Mouse (Mus musculus) urinary bladder, postnatal 14 days (tissue): ENCODE results near the gene Smarcad1.

Experiments used
- DNase-seq: peaks from one replicate; pipeline ENCODE4 v3.0.0; 2021; ENCODE audit warnings: low spot score

Smarcad1 gene

DNA sequence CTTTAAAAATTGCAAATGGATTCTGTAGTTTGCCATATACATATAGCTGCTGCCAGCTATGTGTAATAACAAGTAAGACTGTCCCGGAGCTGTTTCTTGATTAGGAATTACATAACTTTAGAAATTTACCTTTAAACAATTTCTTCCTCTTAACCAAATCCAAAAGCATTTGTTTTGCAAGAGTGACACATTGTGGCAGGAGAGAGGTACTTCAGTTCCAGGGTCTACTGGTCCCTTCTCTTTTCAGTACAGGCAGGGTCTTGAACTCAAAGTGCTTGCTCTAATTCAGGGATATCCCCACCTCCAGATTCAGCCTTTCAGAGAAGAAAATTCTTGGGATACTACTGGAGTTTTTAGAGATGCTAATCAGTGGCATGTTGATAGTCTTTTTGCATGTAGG lies 36.8 kb downstream of the Smarcad1 start:
- no peak for DNase-seq

DNA sequence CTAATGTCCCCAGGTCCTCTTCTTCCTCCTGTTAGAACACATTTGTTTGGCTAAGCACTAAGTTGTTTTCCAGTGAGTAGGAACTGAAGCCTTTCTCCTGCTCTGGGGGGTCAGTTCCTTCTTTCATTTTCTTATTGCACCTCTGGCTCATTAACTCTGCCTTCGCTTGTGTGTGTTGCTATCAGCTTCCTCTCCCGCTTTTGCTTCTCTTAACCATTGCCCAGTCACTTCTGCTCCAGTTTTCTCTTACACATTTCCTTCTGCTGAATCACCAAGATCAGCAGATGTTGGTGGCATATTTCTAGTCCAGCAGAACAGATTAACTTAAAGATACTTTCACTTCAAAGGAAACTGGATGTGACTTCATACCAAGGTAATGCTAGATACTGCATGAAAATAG lies 72.5 kb downstream of the Smarcad1 start:
- DNase-seq = no peak

GRCm38 (mm10) chr6:65117540-65117939 lies 75.2 kb downstream of the Smarcad1 start:
- DNase-seq = no peak

DNA sequence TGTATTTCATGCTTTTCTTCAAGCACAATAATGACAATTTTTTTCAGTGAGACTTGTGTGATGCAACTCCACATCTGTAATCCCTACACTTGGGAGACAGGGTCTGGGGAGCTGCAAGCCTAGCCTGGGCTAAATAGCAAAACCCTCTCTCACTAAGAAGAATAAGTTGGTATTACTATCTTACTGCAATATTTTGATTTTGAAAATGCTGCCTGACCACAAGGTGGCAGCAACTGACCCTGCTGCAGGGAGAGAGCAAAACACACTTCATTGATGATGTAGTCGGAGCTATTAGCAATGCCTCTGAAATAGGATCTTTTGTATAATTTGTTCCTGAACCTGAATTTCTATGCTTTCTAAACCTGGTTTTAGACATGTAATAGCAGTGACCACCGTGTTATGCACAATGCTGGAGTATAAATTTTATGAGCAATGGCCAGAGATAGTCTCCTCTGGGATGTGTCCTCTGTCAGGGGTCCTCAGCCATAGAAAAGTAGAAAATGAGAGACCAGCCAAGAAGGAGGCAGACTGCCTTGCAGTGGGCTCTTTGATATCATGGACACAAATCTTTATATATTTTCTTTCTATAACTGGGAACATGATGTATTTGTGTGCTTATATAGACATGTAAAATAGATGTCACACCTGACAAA lies 83.8 kb downstream of the Smarcad1 start:
- DNase-seq = peak; percentile 37

GRCm38 (mm10) chr6:65132376-65132775 lies 90.0 kb downstream of the Smarcad1 start:
- DNase-seq = no peak

- no peak for DNase-seq
Observed at GRCm38 (mm10) chr6:65137802-65138201, 95.4 kb downstream of the Smarcad1 start.

- no peak for DNase-seq
Observed at GRCm38 (mm10) chr6:65138243-65138642, 95.9 kb downstream of the Smarcad1 start.

DNA sequence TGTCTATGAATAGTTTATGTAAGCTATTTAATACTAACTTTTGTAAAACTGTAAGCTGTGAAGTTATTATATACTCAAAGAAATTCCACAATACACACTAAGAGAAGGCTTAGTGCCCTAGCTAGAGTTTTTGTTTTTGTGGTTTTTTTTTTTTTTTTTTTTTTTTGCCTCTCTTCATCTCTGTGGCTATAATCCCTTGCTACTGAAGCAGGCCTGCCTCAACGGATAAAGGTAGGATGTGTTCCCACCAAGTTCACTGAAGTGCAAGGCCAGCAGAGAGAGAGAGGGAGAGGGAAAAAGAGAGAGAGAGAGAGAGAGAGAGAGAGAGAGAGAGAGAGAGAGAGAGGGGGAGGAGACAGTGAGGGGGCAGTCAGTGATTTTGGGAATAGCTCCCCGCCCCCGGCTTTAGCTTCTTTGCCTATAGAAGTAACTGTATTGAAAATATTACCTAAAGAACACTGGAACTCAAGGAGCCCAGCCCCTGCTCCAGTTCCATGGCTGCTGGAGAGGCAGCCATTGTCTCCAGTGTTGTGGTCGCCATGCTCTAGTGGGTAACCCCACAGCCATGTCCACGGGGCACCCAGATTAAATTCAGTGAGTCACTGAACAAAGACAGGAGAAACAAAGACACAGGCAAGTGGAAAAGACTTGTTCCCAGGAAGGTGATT lies 97.8 kb downstream of the Smarcad1 start:
- no peak for DNase-seq

GRCm38 (mm10) chr6:65140750-65141243 lies 98.4 kb downstream of the Smarcad1 start:
- DNase-seq = no peak

GRCm38 (mm10) chr6:65142316-65142715 lies 99.9 kb downstream of the Smarcad1 start:
- DNase-seq = no peak

DNA sequence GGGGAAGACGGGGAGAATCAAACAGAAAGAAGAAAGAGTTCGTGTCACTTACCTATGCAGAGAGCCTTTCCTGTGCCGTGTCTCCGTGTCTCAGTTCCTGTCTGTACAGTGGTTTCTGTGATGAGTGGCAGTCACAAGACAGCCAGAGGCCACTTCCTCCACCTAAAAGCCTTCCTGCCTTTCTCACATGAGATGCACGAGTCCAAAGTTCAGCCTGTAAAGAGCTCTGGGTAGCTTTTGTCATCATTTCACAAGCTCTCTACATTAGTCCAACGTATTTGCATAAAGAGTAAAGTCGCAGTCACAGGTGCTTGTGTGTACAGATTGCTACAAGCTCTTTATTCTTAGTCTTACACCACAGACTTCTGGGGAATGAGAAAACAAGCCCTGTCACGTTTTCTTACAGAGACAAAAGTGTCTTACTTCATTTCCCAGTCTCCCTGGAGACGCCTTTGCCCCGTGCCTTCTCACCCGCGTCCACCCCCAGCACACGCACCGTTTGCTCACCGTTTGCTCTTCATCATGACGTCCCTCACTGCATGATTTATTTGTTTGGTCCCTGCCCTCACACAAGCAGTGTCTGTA lies 102.3 kb downstream of the Smarcad1 start, which contains the start of gene Hpgds:
Hpgds (minus strand) TSS at position 288 of the 585 bp plus-strand sequence.
- no peak for DNase-seq

GRCm38 (mm10) chr6:65146363-65146762 lies 104.0 kb downstream of the Smarcad1 start:
- no peak for DNase-seq

DNA sequence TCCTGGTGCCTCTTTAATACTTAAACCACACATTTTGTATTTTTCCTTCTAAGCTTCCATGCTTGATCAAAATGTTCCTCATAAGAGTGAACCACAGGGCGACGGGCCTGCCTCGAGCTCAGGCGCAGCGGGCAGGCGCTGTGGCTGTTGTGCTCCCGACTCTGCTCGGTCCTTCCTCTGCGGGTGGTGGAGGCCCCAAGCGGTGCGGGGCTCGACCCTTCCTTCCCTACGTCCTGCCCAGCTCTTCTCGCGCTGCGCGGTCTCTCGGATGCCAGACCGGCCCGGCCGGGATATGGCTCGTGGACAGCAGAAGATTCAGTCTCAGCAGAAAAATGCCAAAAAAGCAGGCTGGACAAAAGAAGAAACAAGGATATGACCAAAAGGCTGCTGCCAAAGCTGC lies 108.3 kb downstream of the Smarcad1 start:
- DNase-seq = no peak

DNA sequence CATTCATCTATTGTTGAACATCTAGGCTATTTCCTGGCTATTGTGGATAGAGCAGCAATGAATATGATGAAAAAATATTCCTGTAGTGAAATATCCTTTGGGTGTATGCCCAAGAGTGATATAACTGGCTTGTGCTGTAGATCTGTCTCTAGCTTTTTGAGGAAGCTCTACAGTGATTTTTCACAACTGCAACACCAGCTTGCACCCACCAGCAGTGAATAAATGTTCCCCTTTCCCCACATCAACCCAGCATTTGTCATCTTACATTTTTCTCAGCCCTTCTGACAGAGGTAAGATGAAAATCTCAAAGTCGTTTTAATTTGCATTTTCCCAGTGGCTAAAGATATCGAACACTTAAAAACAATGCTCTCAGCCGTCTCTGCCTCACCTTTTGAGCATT lies 111.2 kb downstream of the Smarcad1 start:
- DNase-seq = no peak

DNA sequence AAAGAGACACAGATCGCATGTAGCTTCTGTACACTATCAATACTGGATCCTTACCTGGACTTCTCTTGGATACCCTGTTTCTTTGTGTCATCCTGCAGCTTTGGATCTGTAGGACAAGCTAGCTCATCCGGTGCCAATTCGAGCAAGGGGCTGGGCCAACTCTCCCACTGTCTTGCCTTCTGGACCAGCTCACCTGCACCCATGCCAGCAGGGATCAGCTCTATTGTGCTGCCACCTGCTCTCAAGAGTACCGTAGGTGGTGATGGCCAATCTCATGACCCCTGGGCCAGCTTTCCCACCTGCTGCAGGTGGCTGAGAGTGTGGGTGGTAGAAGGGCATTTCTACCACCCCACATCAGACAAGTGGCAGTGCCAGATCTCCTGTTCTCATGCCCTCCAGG lies 114.7 kb downstream of the Smarcad1 start:
- no peak for DNase-seq

GRCm38 (mm10) chr6:65159381-65159942 lies 117.1 kb downstream of the Smarcad1 start:
- DNase-seq = no peak

GRCm38 (mm10) chr6:65164137-65164536 lies 121.8 kb downstream of the Smarcad1 start:
- DNase-seq = no peak

DNA sequence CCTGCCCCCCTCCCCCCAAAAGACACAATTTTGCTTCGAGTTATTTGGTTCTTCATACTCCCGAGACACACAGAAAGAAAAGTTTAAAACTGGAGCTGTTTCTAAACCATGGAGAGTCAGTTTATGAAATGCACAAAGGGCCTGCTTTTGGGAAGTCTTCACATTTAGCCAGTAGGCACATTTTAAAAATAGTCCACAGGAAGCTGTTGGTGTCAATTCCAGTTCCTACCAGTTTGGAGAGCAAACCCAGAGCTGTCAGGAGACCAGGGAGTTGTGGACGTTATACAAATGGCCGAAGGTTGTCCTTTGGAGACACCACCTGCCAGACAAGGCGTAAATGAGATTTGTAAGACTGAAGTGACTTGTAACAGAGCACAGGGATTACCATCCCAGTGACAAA lies 122.6 kb downstream of the Smarcad1 start:
- no peak for DNase-seq
